Mouse (Mus musculus): Measurements from ENCODE around the gene Fads2.

The Fads2 gene

DNA sequence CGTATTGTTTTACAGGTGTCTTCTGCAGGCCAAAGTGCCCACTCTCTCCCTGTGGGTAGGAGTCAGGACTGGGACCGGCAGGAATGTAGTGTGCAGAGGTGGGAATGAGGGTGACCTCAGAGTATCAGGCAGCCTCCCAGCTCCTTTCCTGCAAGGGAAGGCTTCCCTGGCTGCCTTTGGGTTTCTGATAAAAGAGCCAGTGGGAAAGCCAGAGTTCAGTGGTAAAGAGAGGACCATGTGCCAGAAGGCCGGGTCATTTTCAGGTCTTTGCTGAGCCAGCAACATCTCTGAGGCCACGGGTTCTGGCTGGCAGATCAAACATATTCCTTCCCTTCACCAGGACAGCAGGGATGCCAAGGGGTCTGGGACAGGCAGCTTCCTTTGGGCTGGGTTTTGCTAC, 55.2 kb downstream of the Fads2 start:
- in situ Hi-C loops (cut with MboI; ENCODE audit: unreplicated experiment in 2 of 2): loop anchor here in 1 of 2 experiments (25.0 kb wide), 1 partner anchor 909 kb away; the partner anchor contains the start of gene Asrgl1

GRCm38 (mm10) chr19:10045707-10046106, 55.8 kb downstream of the Fads2 start:
- in situ Hi-C loops (cut with MboI; ENCODE audit: unreplicated experiment in 2 of 2): loop anchor here in 1 of 2 experiments (25.0 kb wide), 1 partner anchor 908 kb away; the partner anchor contains the start of gene Asrgl1

- in situ Hi-C loops (cut with MboI; ENCODE audit: unreplicated experiment in 2 of 2): loop anchor here in 1 of 2 experiments (25.0 kb wide), 1 partner anchor 906 kb away; the partner anchor contains the start of gene Asrgl1
These were observed 57.9 kb downstream of the Fads2 start for GRCm38 (mm10) chr19:10043643-10044042.

- in situ Hi-C loops (cut with MboI; ENCODE audit: unreplicated experiment in 2 of 2): loop anchor here in 1 of 2 experiments (25.0 kb wide), 1 partner anchor 906 kb away; the partner anchor contains the start of gene Asrgl1
These were observed 58.7 kb downstream of the Fads2 start for GRCm38 (mm10) chr19:10042816-10043215.

DNA sequence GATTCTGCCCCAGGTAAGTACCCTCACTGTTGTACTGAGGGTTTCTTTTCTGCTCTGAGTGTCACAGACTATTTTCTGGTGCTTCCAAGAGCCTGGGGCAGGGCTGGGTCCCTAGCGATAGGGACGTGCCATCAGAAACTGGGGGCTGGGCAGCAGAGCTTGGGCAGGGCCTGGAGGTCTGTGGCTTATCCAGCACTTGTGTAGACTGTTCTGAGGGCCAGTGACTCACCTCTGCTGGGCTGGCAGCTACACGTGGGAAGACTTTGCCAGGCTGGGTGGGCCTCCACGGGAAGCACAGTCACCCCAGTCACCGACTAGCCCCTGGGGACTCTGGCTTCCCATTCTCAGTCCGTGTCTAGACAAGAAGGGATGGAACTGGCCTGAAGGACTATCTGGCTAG, 59.3 kb downstream of the Fads2 start:
- in situ Hi-C loops (cut with MboI; ENCODE audit: unreplicated experiment in 2 of 2): loop anchor here in 1 of 2 experiments (25.0 kb wide), 1 partner anchor 905 kb away; the partner anchor contains the start of gene Asrgl1

- in situ Hi-C loops (cut with MboI; ENCODE audit: unreplicated experiment in 2 of 2): loop anchor here in 1 of 2 experiments (25.0 kb wide), 1 partner anchor 904 kb away; the partner anchor contains the start of gene Asrgl1
These were observed 60.0 kb downstream of the Fads2 start, which contains the start of gene Fads3 for GRCm38 (mm10) chr19:10041388-10042148. Gene Fads3, plus strand, starts transcription at chr19:10041569.

- in situ Hi-C loops (cut with MboI; ENCODE audit: unreplicated experiment in 2 of 2): loop anchor here in 1 of 2 experiments (25.0 kb wide), 1 partner anchor 904 kb away; the partner anchor contains the start of gene Asrgl1
These were observed 60.6 kb downstream of the Fads2 start for GRCm38 (mm10) chr19:10040866-10041387.

- in situ Hi-C loops (cut with MboI; ENCODE audit: unreplicated experiment in 2 of 2): loop anchor here (5.0 to 25.0 kb wide), 4 partner anchors 58 to 902 kb away; partner anchors contain the start of genes Asrgl1 (in 1 of the 2) and Fads1 (in 1 of the 2)
These were observed 61.9 kb downstream of the Fads2 start for GRCm38 (mm10) chr19:10039615-10040014.

DNA sequence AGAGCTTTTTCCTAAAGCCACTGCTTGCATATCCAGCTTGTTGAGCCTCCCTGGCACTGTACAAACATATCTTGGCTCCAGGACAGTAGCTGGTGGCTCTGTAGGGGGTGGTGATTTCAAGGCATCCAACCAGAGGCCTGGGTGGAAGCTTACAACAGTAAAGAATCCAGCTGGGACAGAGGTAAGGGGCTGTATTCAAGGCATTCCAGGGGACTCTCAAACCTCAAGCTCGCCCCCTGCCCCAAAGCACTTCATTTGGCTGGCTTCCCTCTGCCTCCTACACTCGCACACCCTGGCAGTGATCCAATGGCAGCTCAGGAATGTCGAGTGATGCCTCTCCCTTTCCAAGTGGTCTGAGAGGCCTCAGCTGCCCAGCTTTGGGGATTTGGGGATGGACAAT, 62.6 kb downstream of the Fads2 start:
- in situ Hi-C loops (cut with MboI; ENCODE audit: unreplicated experiment in 2 of 2): loop anchor here (5.0 to 25.0 kb wide), 4 partner anchors 58 to 902 kb away; partner anchors contain the start of genes Asrgl1 (in 1 of the 2) and Fads1 (in 1 of the 2)

- in situ Hi-C loops (cut with MboI; ENCODE audit: unreplicated experiment in 2 of 2): loop anchor here (5.0 to 25.0 kb wide), 4 partner anchors 59 to 901 kb away; partner anchors contain the start of genes Asrgl1 (in 1 of the 2) and Fads1 (in 1 of the 2)
These were observed 63.2 kb downstream of the Fads2 start for GRCm38 (mm10) chr19:10038364-10038763.

DNA sequence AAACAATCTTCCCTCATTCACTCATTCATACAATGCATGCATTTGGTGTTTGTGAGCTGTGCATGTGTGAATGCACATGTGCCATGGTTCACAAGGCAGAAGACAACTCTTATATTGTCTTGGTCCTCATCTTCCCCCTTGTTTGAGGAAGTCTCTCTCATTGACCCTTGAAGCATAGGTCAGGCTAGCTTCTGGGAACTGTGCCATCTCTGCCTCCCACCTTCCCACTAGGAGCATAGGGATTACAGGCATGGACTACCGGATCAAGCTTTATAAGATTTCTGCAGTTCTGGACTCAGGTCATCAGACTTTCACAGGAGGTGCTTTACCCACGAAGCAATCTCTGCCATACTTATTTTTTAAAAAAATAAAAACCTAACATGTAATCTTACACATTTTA, 64.0 kb downstream of the Fads2 start:
- in situ Hi-C loops (cut with MboI; ENCODE audit: unreplicated experiment in 2 of 2): loop anchor here (5.0 to 25.0 kb wide), 4 partner anchors 60 to 900 kb away; partner anchors contain the start of genes Asrgl1 (in 1 of the 2) and Fads1 (in 1 of the 2)

- in situ Hi-C loops (cut with MboI; ENCODE audit: unreplicated experiment in 2 of 2): loop anchor here (5.0 to 25.0 kb wide), 5 partner anchors 38 to 898 kb away; partner anchors contain the start of genes Asrgl1 (in 1 of the 2) and Fads1 (in 1 of the 2)
These were observed 66.6 kb downstream of the Fads2 start for GRCm38 (mm10) chr19:10034785-10035447.

GRCm38 (mm10) chr19:10034356-10034755, 67.2 kb downstream of the Fads2 start:
- in situ Hi-C loops (cut with MboI; ENCODE audit: unreplicated experiment in 2 of 2): loop anchor here (5.0 to 25.0 kb wide), 3 partner anchors 37 to 897 kb away; partner anchors contain the start of genes Asrgl1 (in 1 of the 2) and Fads1 (in 1 of the 2)

DNA sequence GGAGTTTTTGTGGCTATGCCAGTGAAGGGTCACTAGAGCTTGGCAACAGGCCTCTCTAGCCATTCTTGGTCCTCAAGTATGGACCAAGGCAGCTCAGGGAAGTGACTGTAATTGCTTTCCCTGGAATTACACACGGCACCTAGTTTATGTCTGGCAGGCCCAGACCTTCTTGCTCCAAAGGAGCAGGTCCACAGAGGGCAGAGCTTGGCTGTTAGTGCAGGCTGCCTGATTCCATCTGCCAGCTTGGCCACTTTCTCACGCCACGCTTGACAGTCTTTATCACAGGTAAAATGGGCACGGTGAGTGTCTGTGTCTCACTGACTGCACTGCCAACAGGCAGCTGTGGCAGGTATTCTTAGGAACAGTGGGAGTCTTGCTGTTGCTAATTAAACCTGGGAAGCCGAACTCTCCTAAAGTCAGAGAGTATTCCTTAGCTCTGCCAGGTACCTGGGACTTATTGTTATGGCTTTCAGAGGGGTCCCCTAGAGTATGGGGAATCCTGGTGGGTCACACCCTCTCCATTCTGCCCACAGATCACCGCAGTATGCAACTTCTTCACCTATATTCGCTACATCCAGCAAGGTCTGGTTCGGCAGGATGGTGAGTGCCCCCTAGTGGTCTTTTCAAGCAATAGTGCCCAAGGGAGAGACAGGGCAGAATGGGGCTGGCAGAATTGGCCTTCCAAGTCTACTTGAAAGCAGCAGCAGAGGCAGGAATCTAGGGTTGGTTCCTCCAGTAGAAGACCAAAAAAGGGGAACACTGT, 68.2 kb downstream of the Fads2 start:
- in situ Hi-C loops (cut with MboI; ENCODE audit: unreplicated experiment in 2 of 2): loop anchor here (5.0 to 25.0 kb wide), 3 partner anchors 36 to 896 kb away; partner anchors contain the start of genes Asrgl1 (in 1 of the 2) and Fads1 (in 1 of the 2)

- in situ Hi-C loops (cut with MboI; ENCODE audit: unreplicated experiment in 2 of 2): loop anchor here (5.0 to 25.0 kb wide), 3 partner anchors 32 to 892 kb away; partner anchors contain the start of genes Asrgl1 (in 1 of the 2) and Fads1 (in 1 of the 2)
These were observed 71.8 kb downstream of the Fads2 start for GRCm38 (mm10) chr19:10029746-10030145.

- in situ Hi-C loops (cut with MboI; ENCODE audit: unreplicated experiment in 2 of 2): loop anchor here in 1 of 2 experiments (25.0 kb wide), 1 partner anchor 888 kb away; the partner anchor contains the start of gene Asrgl1
These were observed 76.2 kb downstream of the Fads2 start for GRCm38 (mm10) chr19:10025169-10025875.

DNA sequence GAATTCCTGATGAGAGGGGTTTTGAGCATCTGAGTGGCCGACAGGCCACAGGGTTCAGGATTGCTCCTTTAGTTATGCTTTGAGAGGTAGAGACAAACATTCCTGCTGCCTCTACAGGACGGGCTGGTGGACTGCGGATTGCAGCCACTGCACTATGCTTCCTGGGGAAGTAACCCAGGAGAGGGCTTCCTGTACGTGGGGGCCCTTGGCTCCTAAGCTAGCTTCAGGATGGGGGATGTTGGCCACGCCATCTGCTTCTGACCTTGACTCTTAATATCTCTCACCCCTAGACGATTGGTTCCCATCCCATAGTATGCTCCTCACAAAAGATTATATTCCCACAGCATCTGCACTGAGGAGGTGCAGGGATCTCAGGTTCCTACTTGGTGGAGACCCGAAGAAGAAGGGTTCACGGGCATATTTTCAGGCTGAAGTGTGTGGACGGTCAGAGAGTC, 78.2 kb downstream of the Fads2 start:
- in situ Hi-C loops (cut with MboI; ENCODE audit: unreplicated experiment in 2 of 2): no loop called here

Data from v-Abl transformed pro-B cells (cell line).